Mouse (Mus musculus) ES-Bruce4 (cell line): ENCODE measurements around the gene Ldhc.

Source experiments
- CTCF ChIP-seq: IDR thresholded peaks from one replicate; pipeline ENCODE4 v1.8.1; 2011; ENCODE audit warnings: low read depth, low read length
- POLR2A ChIP-seq: IDR thresholded peaks from one replicate; pipeline ENCODE4 v1.8.1; 2011; ENCODE audit warnings: low read length; ENCODE audit not compliant: insufficient read depth

GRCm38 (mm10) chr7:46833670-46834255, 27.2 kb upstream of the Ldhc start:
- TF ChIP-seq POLR2A, result no peak
- no peak for TF ChIP-seq CTCF
